Mouse (Mus musculus) megakaryocyte, embryonic 14.5 days (primary cell): ENCODE data around the gene Osbpl3.

Source experiments
- FLI1 ChIP-seq: IDR thresholded peaks from 2 replicates; pipeline ENCODE4 v1.6.1; 2012; ENCODE audit warnings: low read length, inconsistent platforms, mixed read lengths
- GATA1 ChIP-seq: IDR thresholded peaks from 3 replicates; pipeline ENCODE4 v1.6.1; 2012; ENCODE audit warnings: mixed read lengths, low read length, inconsistent platforms, borderline replicate concordance

DNA sequence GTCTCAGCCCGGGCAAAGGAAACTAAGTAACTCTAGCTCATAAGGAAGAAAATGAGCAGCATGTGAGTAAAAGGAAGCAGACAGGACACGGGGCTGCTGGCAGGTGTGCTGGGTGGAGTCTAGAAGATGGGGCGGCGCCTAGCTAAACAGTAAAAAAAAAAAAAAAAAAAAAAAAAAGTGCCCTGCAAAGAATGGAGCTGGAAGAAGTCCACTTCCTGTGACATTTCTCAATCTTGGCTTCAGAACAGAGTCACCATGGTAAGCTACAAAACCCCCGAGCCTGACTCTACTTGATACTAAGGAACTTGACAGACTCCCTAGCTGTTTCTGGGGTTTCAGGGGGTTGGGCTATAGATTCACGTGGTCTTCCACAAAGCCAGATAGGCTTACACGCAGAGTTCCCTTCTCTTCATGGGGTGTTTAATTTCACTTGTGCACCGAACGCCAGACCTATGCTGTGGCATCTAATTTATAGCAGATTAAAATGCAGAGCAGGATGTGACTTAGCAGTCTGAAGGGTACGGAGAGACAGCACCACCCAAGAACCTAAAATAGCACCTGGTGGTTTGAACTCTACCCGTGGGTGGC is 74.4 kb downstream of the Osbpl3 start:
- TF ChIP-seq GATA1 (no peak), FLI1 (no peak)
